Mouse (Mus musculus): ENCODE measurements around the gene Med4.
"Not testable (repeated sequence)": the region's sequence is repeated elsewhere in the genome, so short reads cannot be mapped to it uniquely, and the experiment has no call there.

Med4 gene

GRCm38 (mm10) chr14:73502591-73503184, 7.1 kb upstream of the Med4 start:
- DNase-seq (ENCODE audit: low spot score): no peak

DNA sequence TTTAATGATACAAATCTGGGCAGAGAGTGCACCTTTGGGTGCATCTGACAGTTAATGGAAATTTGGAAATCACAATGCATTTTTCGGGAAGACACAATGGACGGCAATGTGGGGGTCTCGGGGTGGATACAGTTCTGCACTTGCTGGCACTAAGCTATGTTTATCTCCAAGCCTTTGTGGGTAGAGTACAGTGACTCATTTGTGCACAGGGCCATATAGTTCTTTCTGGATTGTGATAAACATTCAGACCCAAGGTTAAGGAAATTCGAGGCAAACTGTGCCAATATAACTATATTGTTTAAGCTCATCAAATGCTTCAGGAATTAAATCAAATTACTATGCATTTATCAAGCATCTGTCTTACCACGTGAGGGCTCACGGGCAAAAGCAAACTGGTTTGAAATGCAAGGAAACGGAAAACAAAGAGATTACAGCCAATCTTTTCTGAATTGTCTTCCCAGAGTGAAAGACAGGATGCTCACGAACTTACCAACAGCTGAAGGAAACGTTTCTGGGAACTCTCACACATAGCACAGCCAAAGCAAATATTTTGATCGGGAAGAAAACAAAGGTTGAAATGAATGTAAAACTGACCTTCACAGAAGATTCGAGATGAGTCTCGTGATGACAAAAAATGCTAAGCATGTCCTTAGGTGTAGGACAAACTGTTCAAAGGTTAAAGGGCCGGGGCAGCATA, 6.4 kb upstream of the Med4 start:
- no peak for DNase-seq (ENCODE audit: low spot score)

DNA sequence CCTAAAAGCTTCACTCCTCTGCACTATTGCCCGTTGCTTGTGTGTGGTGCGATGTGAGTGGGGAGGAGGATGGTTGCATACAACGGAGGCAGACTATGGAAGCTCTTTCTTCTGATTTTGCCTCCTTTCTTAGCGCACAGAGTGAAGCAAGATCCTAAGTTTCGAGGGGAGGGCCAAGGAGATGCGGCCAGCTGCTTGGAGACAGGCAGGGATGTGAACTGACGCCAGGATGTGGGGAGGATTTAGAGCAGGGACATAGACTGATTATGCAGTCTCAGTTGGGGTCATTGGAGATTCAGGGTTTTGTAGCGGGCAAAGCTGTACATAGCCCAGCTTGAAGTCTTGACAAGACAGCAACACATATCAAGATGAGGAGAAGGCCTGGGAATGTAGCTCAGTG, 3.5 kb upstream of the Med4 start:
- DNase-seq (ENCODE audit: low spot score): no peak

GRCm38 (mm10) chr14:73507200-73507599, 2.6 kb upstream of the Med4 start:
- DNase-seq (ENCODE audit: low spot score): peak; percentile 32

- DNase-seq (ENCODE audit: low spot score): peak; percentile 59
Measured at GRCm38 (mm10) chr14:73507702-73508376, 2.0 kb upstream of the Med4 start.

DNA sequence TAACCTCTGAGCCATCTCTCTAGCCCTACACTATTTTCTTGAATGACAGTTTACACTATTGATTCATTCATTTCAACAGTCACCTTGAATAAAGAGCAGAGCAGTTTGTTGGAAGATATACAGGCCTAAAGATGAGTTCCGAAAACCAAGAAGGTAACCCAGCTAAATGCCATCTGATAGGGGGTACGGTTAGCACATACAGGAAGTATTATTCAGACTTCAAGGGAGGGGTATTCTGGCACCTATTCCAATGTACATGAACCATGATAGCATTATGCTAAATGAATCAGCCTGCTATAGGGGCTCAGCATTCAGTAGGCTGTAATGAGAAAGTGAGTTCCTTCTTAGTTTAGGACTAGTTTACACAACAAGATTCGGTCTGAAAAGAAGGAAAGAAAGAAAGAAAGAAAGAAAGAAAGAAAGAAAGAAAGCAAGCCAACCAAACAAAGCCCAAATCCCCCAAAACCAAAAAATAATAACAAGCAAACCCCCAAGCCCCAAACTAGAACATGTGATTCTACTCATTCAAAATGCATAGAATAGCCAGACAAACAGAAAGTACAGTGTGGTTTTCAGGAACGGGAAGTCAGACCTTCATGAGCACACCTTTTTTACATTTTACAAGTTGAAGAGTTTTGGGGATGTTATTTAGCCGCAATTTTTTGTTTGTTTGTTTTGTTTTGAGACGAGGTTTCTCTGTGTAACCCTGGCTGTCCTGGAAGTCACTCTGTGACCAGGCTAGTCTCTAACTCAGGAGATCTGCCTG, 1.0 kb upstream of the Med4 start:
- no peak for DNase-seq (ENCODE audit: low spot score)

GRCm38 (mm10) chr14:73524136-73524535, 14.3 kb downstream of the Med4 start:
- no peak for DNase-seq (ENCODE audit: low spot score)

GRCm38 (mm10) chr14:73524766-73525448, 15.1 kb downstream of the Med4 start, which contains the start of gene Sucla2:
Sucla2 (plus strand) TSS chr14:73525319.
- DNase-seq (ENCODE audit: low spot score): peak; percentile 92

DNA sequence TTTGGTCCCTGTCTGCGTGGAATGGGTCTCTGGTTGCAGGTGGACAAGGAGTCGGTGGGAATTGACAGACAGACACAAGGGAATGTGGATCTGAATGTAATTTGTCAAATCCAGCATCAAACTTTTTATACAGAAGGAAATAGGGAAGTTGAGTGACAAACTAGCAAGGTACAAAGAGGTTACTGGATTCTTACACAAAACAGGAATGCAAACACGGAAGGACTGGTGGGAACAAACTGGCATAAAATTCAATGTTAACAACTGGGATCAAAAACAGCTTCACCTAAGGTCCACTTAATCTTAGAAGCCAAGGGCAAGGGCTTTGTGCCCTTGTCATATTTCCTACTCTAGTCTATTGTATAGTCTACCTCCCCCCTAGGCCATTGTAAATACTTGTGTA, 18.8 kb downstream of the Med4 start:
- not testable (repeated sequence) for DNase-seq (ENCODE audit: low spot score)

- DNase-seq (ENCODE audit: low spot score): no peak
Measured at GRCm38 (mm10) chr14:73533755-73534465, 24.1 kb downstream of the Med4 start.

DNA sequence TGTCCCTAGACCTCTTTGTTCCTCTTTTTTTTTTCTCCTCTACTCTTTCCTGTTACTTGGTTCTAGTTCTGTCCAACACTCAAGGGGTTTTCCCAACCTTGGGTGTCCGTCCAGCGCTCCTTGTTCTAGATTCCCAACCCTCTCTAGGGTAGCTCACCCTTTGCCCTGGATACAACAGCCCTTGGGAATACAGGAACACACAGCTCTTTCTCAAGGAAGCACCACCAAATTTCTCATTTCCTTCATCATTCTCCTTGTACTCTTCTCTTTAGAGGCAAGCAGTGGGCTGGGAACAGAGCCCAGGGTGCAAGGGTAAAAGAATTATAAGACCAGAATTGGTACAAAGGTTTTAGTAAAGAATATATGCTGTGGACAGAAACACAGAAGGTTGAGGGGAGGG, 25.8 kb downstream of the Med4 start:
- DNase-seq (ENCODE audit: low spot score): no peak

GRCm38 (mm10) chr14:73543781-73544180, 34.0 kb downstream of the Med4 start:
- no peak for DNase-seq (ENCODE audit: low spot score)

DNA sequence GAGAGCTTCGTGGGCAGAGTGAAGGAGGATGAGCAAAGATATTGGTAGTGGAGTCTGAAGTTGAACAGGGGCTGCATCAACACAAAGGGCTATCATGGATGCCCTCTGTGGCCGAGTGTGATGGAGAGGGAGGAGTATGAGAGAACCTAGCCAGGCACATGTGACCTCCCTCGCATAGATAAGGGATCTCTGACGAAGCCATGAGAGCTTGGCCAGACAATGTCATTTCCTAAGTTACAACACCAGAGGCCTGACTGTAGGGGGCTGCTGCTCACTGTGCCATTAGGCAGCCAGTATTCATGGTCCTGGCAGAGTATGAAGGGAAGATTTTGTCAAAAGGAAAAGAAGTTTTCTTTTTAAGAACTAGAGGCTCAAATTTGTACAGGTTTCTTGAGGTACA, 37.2 kb downstream of the Med4 start:
- no peak for DNase-seq (ENCODE audit: low spot score)

DNA sequence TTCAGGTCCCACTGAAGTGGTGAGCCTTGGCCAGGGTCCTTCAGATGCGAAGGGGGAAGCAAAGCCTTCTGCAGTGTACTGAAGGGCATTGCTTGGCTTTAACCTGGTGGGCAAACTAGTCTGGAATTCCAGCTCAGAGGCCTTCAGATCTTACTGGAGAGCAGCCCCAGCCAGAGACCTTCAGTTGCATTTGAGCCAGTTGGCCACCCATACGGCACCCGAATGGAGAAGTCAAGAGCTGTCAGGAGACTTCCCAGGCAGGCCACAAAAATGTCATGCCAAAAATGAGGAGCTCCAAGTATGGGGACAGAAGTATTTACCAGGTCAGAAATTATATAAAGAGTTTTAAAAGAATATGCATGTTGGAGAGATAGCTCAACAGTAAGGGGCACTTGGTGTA, 38.2 kb downstream of the Med4 start, which contains the start of gene Nudt15:
Nudt15 (minus strand) TSS at position 192 of the 400 bp plus-strand sequence.
- DNase-seq (ENCODE audit: low spot score): no peak

GRCm38 (mm10) chr14:73550291-73550690, 40.5 kb downstream of the Med4 start:
- DNase-seq (ENCODE audit: low spot score): no peak

DNA sequence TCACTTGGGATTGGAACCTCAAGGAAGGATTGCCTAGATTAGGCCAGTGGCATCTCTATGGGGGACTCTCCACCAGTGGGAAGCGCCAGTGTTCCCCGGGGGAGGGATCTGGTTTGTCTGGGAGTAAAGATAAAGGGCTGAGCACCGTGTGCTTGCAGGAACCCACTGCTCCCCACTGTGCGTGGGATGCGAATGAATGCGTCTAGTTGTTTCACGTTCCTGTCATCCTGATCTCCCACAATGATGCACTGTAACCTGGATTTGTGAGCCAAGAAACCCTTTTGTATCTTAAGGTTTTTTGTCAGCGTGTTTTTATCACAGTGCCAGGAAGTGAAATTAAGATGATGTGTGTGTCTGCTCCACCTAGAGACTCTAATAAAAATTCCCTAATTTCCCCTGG, 40.9 kb downstream of the Med4 start:
- no peak for DNase-seq (ENCODE audit: low spot score)

GRCm38 (mm10) chr14:73551164-73551563, 41.3 kb downstream of the Med4 start:
- DNase-seq (ENCODE audit: low spot score): no peak

- DNase-seq (ENCODE audit: low spot score): peak; percentile 90
Measured at GRCm38 (mm10) chr14:73552341-73553121, 42.7 kb downstream of the Med4 start.

GRCm38 (mm10) chr14:73553122-73553696, 43.4 kb downstream of the Med4 start:
- DNase-seq (ENCODE audit: low spot score): no peak
